Mouse (Mus musculus) embryonic facial prominence, embryonic 13.5 days (tissue): ENCODE results near the gene Kif20b. TPM values are rescaled to one million over a fixed set of nuclear protein-coding genes. Genes with fewer than 3 reads are reported as not detected.
A peak's percentile ranks its signal among the peaks of the same experiment; 100 is the strongest.

ENCODE experiments used
- ATAC-seq: fragments of 200-750 bp; cut with Nextera tagmentation; 2 replicates; pipeline ENCODE4 v1.8.0; 2017; ENCODE audit warnings: low read depth; ENCODE audit not compliant: insufficient number of reproducible peaks, insufficient read depth, low FRiP score, low TSS enrichment
- H3K27ac ChIP-seq: fragments of 300-500 bp; sonication (generic); 2 replicates; pipeline ENCODE4 v1.5.1; 2015; ENCODE audit warnings: moderate library complexity, mild to moderate bottlenecking, inconsistent platforms
- H3K27me3 ChIP-seq: fragments of 300-500 bp; sonication (generic); 2 replicates; pipeline ENCODE4 v1.6.1; 2015; ENCODE audit warnings: mild to moderate bottlenecking, inconsistent platforms
- H3K36me3 ChIP-seq: fragments of 300-500 bp; sonication (generic); 2 replicates; pipeline ENCODE4 v1.6.1; 2015; ENCODE audit warnings: mild to moderate bottlenecking, inconsistent platforms
- H3K4me1 ChIP-seq: fragments of 300-500 bp; sonication (generic); 2 replicates; pipeline ENCODE4 v1.6.1; 2015; ENCODE audit warnings: inconsistent platforms
- H3K4me2 ChIP-seq: fragments of 300-500 bp; sonication (generic); 2 replicates; pipeline ENCODE4 v1.6.1; 2015; ENCODE audit warnings: moderate library complexity, mild to moderate bottlenecking, inconsistent platforms
- H3K4me3 ChIP-seq: fragments of 300-500 bp; sonication (generic); 2 replicates; pipeline ENCODE4 v1.5.1; 2015; ENCODE audit warnings: mild to moderate bottlenecking, inconsistent platforms
- H3K9ac ChIP-seq: fragments of 300-500 bp; sonication (generic); 2 replicates; pipeline ENCODE4 v1.6.1; 2015; ENCODE audit warnings: mild to moderate bottlenecking, inconsistent platforms
- H3K9me3 ChIP-seq: fragments of 300-500 bp; sonication (generic); 2 replicates; pipeline ENCODE4 v1.6.1; 2016; ENCODE audit warnings: inconsistent platforms
- WGBS: fragments of 180-500 bp; shearing (Covaris S2); methylation state at CpG from one replicate; pipeline ENCODE4 v1.1.7; 2015; ENCODE audit warnings: mixed read lengths; 5-methylcytosine and 5-hydroxymethylcytosine counted together
- polyA plus RNA-seq: library from polyadenylated mRNA; unstranded; fragments of >200 nt; fragmentation: Nextera tagmentation; extraction: Ambion mirVana; gene quantifications from 2 replicates; pipeline ENCODE4 v1.2.1, GENCODE M21; 2015

Kif20b gene
- polyA plus RNA-seq, 1 experiment from 2014 or later, result 78.7 TPM

- no peaks in the 10 kb centered on the region for H3K9me3 ChIP-seq
- H3K9ac ChIP-seq, result peak overlapping the region; percentile 79; the same call in 1 of the 2 replicates
- 17% methylated on average over 7 of the region's 7 CpGs for WGBS
- H3K36me3 ChIP-seq, result peaks cover 11% of the 10 kb centered on the region; the same call in 1 of the 2 replicates
- no peak overlapping the region for H3K27ac ChIP-seq
- H3K4me2 ChIP-seq, result peak overlapping the region; percentile 67
- no peak for ATAC-seq
- peak overlapping the region; percentile 83 for H3K4me3 ChIP-seq
- no peaks in the 10 kb centered on the region for H3K4me1 ChIP-seq
- H3K27me3 ChIP-seq, result no peaks in the 10 kb centered on the region
These were observed 909 bp upstream of the Kif20b start for GRCm38 (mm10) chr19:34921253-34921651.

GRCm38 (mm10) chr19:34922603-34922963 lies 422 bp downstream of the Kif20b start:
- peak overlapping the region; percentile 83 for H3K4me3 ChIP-seq
- no peak for ATAC-seq
- H3K9ac ChIP-seq, result peak overlapping the region; percentile 79
- no peaks in the 10 kb centered on the region for H3K9me3 ChIP-seq
- no peaks in the 10 kb centered on the region for H3K27me3 ChIP-seq
- WGBS, result 1% methylated on average over 9 of the region's 9 CpGs
- peaks cover 16% of the 10 kb centered on the region; the same call in 1 of the 2 replicates for H3K36me3 ChIP-seq
- H3K4me2 ChIP-seq, result peak overlapping the region; percentile 67
- H3K27ac ChIP-seq, result peak overlapping the region; percentile 76
- no peaks in the 10 kb centered on the region for H3K4me1 ChIP-seq

GRCm38 (mm10) chr19:34947206-34947605 lies 25.0 kb downstream of the Kif20b start:
- no peak overlapping the region for H3K4me3 ChIP-seq
- H3K9ac ChIP-seq, result no peak overlapping the region
- peaks cover 44% of the 10 kb centered on the region for H3K36me3 ChIP-seq
- 98% methylated on average over 1 of the region's 1 CpGs for WGBS
- H3K4me2 ChIP-seq, result no peak overlapping the region
- no peaks in the 10 kb centered on the region for H3K27me3 ChIP-seq
- H3K9me3 ChIP-seq, result no peaks in the 10 kb centered on the region
- H3K4me1 ChIP-seq, result no peaks in the 10 kb centered on the region
- ATAC-seq, result no peak
- no peak overlapping the region for H3K27ac ChIP-seq

GRCm38 (mm10) chr19:34953842-34954541 lies 31.8 kb downstream of the Kif20b start:
- Histone ChIP-seq H3K9me3 (no peaks in the 10 kb centered on the region), H3K4me3 (no peak overlapping the region), H3K27me3 (no peaks in the 10 kb centered on the region), H3K4me2 (no peak overlapping the region), H3K9ac (no peak overlapping the region), H3K27ac (no peak overlapping the region), H3K4me1 (no peaks in the 10 kb centered on the region), H3K36me3 (peaks cover 50% of the 10 kb centered on the region)
- no peak for ATAC-seq
- WGBS, result 90% methylated on average over 11 of the region's 11 CpGs

GRCm38 (mm10) chr19:34959369-34959768 lies 37.2 kb downstream of the Kif20b start:
- Histone ChIP-seq H3K9ac (no peak overlapping the region), H3K27ac (no peak overlapping the region), H3K4me2 (no peak overlapping the region), H3K4me1 (no peaks in the 10 kb centered on the region), H3K9me3 (no peaks in the 10 kb centered on the region), H3K27me3 (no peaks in the 10 kb centered on the region), H3K36me3 (peaks cover 48% of the 10 kb centered on the region), H3K4me3 (no peak overlapping the region)
- WGBS, result 83% methylated on average over 11 of the region's 11 CpGs
- ATAC-seq, result no peak

DNA sequence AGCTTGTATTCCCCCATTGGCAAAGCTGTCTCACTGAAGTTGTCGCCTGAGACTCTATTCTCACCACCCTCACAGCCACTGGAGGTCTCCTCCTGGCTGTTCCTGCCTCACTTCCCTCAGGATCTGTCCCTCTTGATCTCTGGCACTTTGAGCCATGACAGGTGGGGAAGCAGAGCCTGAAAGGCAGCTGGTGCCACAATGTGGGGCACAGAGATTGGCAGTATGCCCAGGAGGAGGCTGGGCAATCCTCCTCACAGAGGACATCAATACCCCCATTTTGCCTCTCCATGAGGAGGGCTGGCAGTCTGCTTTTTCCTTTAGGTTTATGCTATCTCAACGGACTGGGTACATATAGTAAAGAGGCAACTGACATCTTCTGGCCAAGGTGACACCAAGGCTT lies 62.6 kb downstream of the Kif20b start:
- H3K36me3 ChIP-seq, result no peaks in the 10 kb centered on the region
- H3K9ac ChIP-seq, result no peak overlapping the region
- H3K4me2 ChIP-seq, result no peak overlapping the region
- no peaks in the 10 kb centered on the region for H3K4me1 ChIP-seq
- H3K9me3 ChIP-seq, result no peaks in the 10 kb centered on the region
- H3K27me3 ChIP-seq, result no peaks in the 10 kb centered on the region
- ATAC-seq, result no peak
- no peak overlapping the region for H3K4me3 ChIP-seq
- 76% methylated on average over 2 of the region's 2 CpGs for WGBS
- H3K27ac ChIP-seq, result no peak overlapping the region

GRCm38 (mm10) chr19:34990443-34990842 lies 68.3 kb downstream of the Kif20b start:
- Histone ChIP-seq H3K27ac (no peak overlapping the region), H3K9ac (no peak overlapping the region), H3K4me3 (no peak overlapping the region), H3K9me3 (no peaks in the 10 kb centered on the region), H3K36me3 (no peaks in the 10 kb centered on the region), H3K27me3 (no peaks in the 10 kb centered on the region), H3K4me1 (no peaks in the 10 kb centered on the region), H3K4me2 (no peak overlapping the region)
- no peak; the same call in 1 of the 2 replicates for ATAC-seq
- WGBS, result 66% methylated on average over 4 of the region's 4 CpGs

- Histone ChIP-seq H3K9ac (no peak overlapping the region), H3K36me3 (no peaks in the 10 kb centered on the region), H3K4me2 (no peak overlapping the region), H3K4me3 (no peak overlapping the region), H3K4me1 (no peaks in the 10 kb centered on the region), H3K27ac (no peak overlapping the region), H3K9me3 (no peaks in the 10 kb centered on the region), H3K27me3 (no peaks in the 10 kb centered on the region)
- WGBS, result 18% methylated on average over 1 of the region's 1 CpGs
- no peak for ATAC-seq
These were observed 70.9 kb downstream of the Kif20b start for GRCm38 (mm10) chr19:34992969-34993527.

GRCm38 (mm10) chr19:35015058-35015457 lies 92.9 kb downstream of the Kif20b start:
- H3K27me3 ChIP-seq, result no peaks in the 10 kb centered on the region
- H3K4me3 ChIP-seq, result no peak overlapping the region
- H3K4me1 ChIP-seq, result no peaks in the 10 kb centered on the region
- no peak overlapping the region for H3K27ac ChIP-seq
- ATAC-seq, result no peak
- H3K9me3 ChIP-seq, result no peaks in the 10 kb centered on the region
- H3K9ac ChIP-seq, result no peak overlapping the region
- H3K36me3 ChIP-seq, result no peaks in the 10 kb centered on the region
- 73% methylated on average over 3 of the region's 3 CpGs for WGBS
- no peak overlapping the region for H3K4me2 ChIP-seq

- WGBS, result 51% methylated on average over 4 of the region's 4 CpGs
These were observed 95.5 kb downstream of the Kif20b start for GRCm38 (mm10) chr19:35017474-35018208.

GRCm38 (mm10) chr19:35018209-35018581 lies 96.0 kb downstream of the Kif20b start:
- no peak overlapping the region for H3K9ac ChIP-seq
- no peaks in the 10 kb centered on the region for H3K9me3 ChIP-seq
- H3K4me1 ChIP-seq, result no peaks in the 10 kb centered on the region
- H3K36me3 ChIP-seq, result no peaks in the 10 kb centered on the region
- WGBS, result 83% methylated on average over 4 of the region's 4 CpGs
- H3K4me3 ChIP-seq, result no peak overlapping the region
- no peaks in the 10 kb centered on the region for H3K27me3 ChIP-seq
- no peak overlapping the region for H3K27ac ChIP-seq
- ATAC-seq, result no peak
- no peak overlapping the region for H3K4me2 ChIP-seq

More at GRCm38 (mm10) chr19:35017474-35018208, 95.5 kb downstream of the Kif20b start:
- H3K4me1 ChIP-seq, result no peaks in the 10 kb centered on the region
- H3K4me2 ChIP-seq, result no peak overlapping the region
- no peaks in the 10 kb centered on the region for H3K27me3 ChIP-seq
- no peak overlapping the region for H3K4me3 ChIP-seq
- ATAC-seq, result no peak
- H3K9ac ChIP-seq, result no peak overlapping the region
- H3K9me3 ChIP-seq, result no peaks in the 10 kb centered on the region
- H3K27ac ChIP-seq, result no peak overlapping the region
- H3K36me3 ChIP-seq, result no peaks in the 10 kb centered on the region
